Mouse (Mus musculus) bone marrow macrophage, adult 2 months (primary cell): ENCODE results near the gene Dtl.

Experiments
- CTCF ChIP-seq: IDR thresholded peaks from 2 replicates; pipeline ENCODE4 v1.5.1; 2012; ENCODE audit warnings: low read depth, mild to moderate bottlenecking, low read length, moderate library complexity
- POLR2A ChIP-seq: IDR thresholded peaks from 2 replicates; pipeline ENCODE4 v1.6.1; 2012; ENCODE audit warnings: mild to moderate bottlenecking, low read depth, low read length, borderline replicate concordance

DNA sequence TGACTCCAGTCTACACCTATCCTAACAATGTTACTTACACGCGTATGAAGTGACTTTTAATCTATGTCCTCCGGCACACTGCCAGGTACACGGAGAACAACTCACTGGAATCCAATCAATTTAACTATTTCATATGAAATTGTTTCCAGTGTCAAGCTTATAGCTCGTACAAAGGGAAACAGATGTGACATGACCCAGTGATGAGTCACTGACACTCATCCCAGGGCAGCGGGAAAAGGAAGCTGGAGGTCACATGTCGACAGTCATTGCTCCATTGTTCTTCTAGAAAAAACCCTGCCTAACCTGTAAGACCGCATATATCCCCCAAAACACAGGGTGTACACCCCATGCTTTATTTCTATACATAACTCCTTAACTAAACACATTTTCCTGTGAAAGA, 18.2 kb downstream of the Dtl start:
- TF ChIP-seq CTCF (no peak), POLR2A (no peak)
